Mouse (Mus musculus) ES-E14 (cell line): ENCODE measurements around the gene Mrpl2. TPM values are rescaled to one million over a fixed set of nuclear protein-coding genes. Genes with fewer than 3 reads are reported as not detected.

Source experiments
- DNase-seq: peaks from one replicate; pipeline ENCODE4 v3.0.0-alpha.2; 2013; ENCODE audit warnings: low read depth, low spot score
- H3K27ac ChIP-seq: 2 replicates; pipeline ENCODE4 v1.5.1; 2012; ENCODE audit warnings: low read depth, mild to moderate bottlenecking, low read length, moderate library complexity, mixed read lengths; ENCODE audit not compliant: poor library complexity, insufficient read depth, severe bottlenecking
- H3K36me3 ChIP-seq: 2 replicates; pipeline ENCODE4 v1.6.1; 2012; ENCODE audit warnings: mild to moderate bottlenecking, low read length, moderate library complexity, mixed read lengths; ENCODE audit not compliant: control insufficient read depth, poor library complexity, insufficient read depth, severe bottlenecking
- H3K4me1 ChIP-seq, 2 experiments: fragments of 150-350 bp in 1 of 2; sonication (generic) in 1 of 2; 2 replicates each; pipeline ENCODE4 v1.6.1; 2012; ENCODE audit warnings: low read length in 2 of 2, mild to moderate bottlenecking in 1 of 2, mixed read lengths in 1 of 2; ENCODE audit not compliant: control insufficient read depth in 2 of 2, insufficient read depth in 2 of 2, poor library complexity in 1 of 2
- H3K4me3 ChIP-seq, 2 experiments: fragments of 150-350 bp in 1 of 2; sonication (generic) in 1 of 2; 2 replicates each; pipeline ENCODE4 v1.5.1; 2012; ENCODE audit warnings: low read length in 2 of 2, low read depth in 1 of 2, mild to moderate bottlenecking in 1 of 2, mixed read lengths in 1 of 2; ENCODE audit not compliant: insufficient read depth in 1 of 2, poor library complexity in 1 of 2, severe bottlenecking in 1 of 2
- H3K9ac ChIP-seq: 2 replicates; pipeline ENCODE4 v1.6.1; 2012; ENCODE audit warnings: low read depth, mild to moderate bottlenecking, low read length, mixed read lengths; ENCODE audit not compliant: poor library complexity, insufficient read depth, severe bottlenecking
- H3K9me3 ChIP-seq: fragments of 150-350 bp; sonication (generic); 2 replicates; pipeline ENCODE4 v1.6.1; 2012; ENCODE audit warnings: low read depth, mild to moderate bottlenecking, low read length; ENCODE audit not compliant: control insufficient read depth, insufficient read depth
- CHD2 ChIP-seq: IDR thresholded peaks from 2 replicates; pipeline ENCODE4 v1.6.1; 2014; ENCODE audit warnings: mild to moderate bottlenecking, low read depth, low read length, inconsistent platforms
- HCFC1 ChIP-seq: IDR thresholded peaks from 2 replicates; pipeline ENCODE4 v1.6.1; 2012; ENCODE audit warnings: low read length, inconsistent platforms, borderline replicate concordance; ENCODE audit not compliant: insufficient read depth
- MAFK ChIP-seq: IDR thresholded peaks from 2 replicates; pipeline ENCODE4 v1.6.1; 2014; ENCODE audit warnings: mild to moderate bottlenecking, low read depth, low read length, inconsistent platforms; ENCODE audit not compliant: insufficient read depth
- ZC3H11A ChIP-seq: IDR thresholded peaks from 2 replicates; pipeline ENCODE4 v1.6.1; 2012; ENCODE audit warnings: low read depth, mild to moderate bottlenecking, inconsistent platforms, low read length, borderline replicate concordance
- ZNF384 ChIP-seq: IDR thresholded peaks from 2 replicates; pipeline ENCODE4 v1.6.1; 2012; ENCODE audit warnings: low read depth, low read length, inconsistent platforms
- in situ Hi-C, 2 experiments: fragments of 600-800 bp; cut with MboI; formaldehyde crosslinking; loops; one replicate each; pipeline ENCODE4 v1.15.1; 2025; ENCODE audit warnings: low sequenced_read_pairs in 2 of 2, inconsistent platforms in 1 of 2; ENCODE audit not compliant: unreplicated experiment in 2 of 2
- total RNA-seq: library from RNA; depleted of rRNA; stranded (reverse); fragments of 300-350 nt; gene quantifications from 2 replicates; pipeline ENCODE4 v1.2.3, GENCODE M21; 2012

Mrpl2 gene
- total RNA-seq, 1 experiment = 205 TPM

- Histone ChIP-seq H3K27ac (no peak overlapping the region), H3K36me3 (no peaks in the 10 kb centered on the region; the same call in 1 of the 2 replicates), H3K4me1 (peaks cover 2 to 16% of the 10 kb centered on the region in 2 experiments; a peak in 3 of 4 replicates), H3K9me3 (no peaks in the 10 kb centered on the region), H3K4me3 (peak overlapping the region in 1 of 2 experiments; percentile 15; a peak in 1 of 4 replicates), H3K9ac (peak overlapping the region; percentile 53; the same call in 1 of the 2 replicates)
- no peak for DNase-seq
- TF ChIP-seq CHD2 (no peak), ZNF384 (no peak), HCFC1 (no peak), ZC3H11A (no peak), MAFK (no peak)
- in situ Hi-C loops = no loop called here
Observed at GRCm38 (mm10) chr17:46602212-46602611, 43.8 kb upstream of the Mrpl2 start.

GRCm38 (mm10) chr17:46603229-46603628 is 42.8 kb upstream of the Mrpl2 start:
- no peak for TF ChIP-seq ZC3H11A
- TF ChIP-seq HCFC1 = no peak
- TF ChIP-seq ZNF384 = no peak
- no peak for TF ChIP-seq MAFK
- no peak for TF ChIP-seq CHD2
- in situ Hi-C loops = no loop called here
- DNase-seq = no peak
- Histone ChIP-seq H3K9me3 (no peaks in the 10 kb centered on the region), H3K9ac (no peak overlapping the region), H3K4me1 (peaks cover 4 to 21% of the 10 kb centered on the region in 2 experiments; a peak in 3 of 4 replicates), H3K4me3 (no peak overlapping the region), H3K36me3 (no peaks in the 10 kb centered on the region; the same call in 1 of the 2 replicates), H3K27ac (no peak overlapping the region)

GRCm38 (mm10) chr17:46605126-46605525 is 40.9 kb upstream of the Mrpl2 start:
- no peak overlapping the region for H3K4me3 ChIP-seq
- no peak overlapping the region for H3K27ac ChIP-seq
- no peaks in the 10 kb centered on the region for H3K36me3 ChIP-seq
- in situ Hi-C loops = no loop called here
- H3K4me1 ChIP-seq = peaks cover 6 to 23% of the 10 kb centered on the region in 2 experiments
- H3K9ac ChIP-seq = no peak overlapping the region
- no peaks in the 10 kb centered on the region for H3K9me3 ChIP-seq
- DNase-seq = no peak
- TF ChIP-seq MAFK (no peak), CHD2 (no peak), HCFC1 (no peak), ZC3H11A (no peak), ZNF384 (no peak)

GRCm38 (mm10) chr17:46605987-46606386 is 40.0 kb upstream of the Mrpl2 start:
- no peaks in the 10 kb centered on the region for H3K9me3 ChIP-seq
- TF ChIP-seq CHD2 (no peak), MAFK (no peak), ZC3H11A (no peak)
- no peak for DNase-seq
- peaks cover 12 to 29% of the 10 kb centered on the region in 2 experiments for H3K4me1 ChIP-seq
- H3K9ac ChIP-seq = no peak overlapping the region
- no peak overlapping the region for H3K27ac ChIP-seq
- H3K4me3 ChIP-seq = no peak overlapping the region
- no peaks in the 10 kb centered on the region for H3K36me3 ChIP-seq
- in situ Hi-C loops = no loop called here
